Mouse (Mus musculus) cerebellum, adult 9-11 months (tissue): Measurements from ENCODE around the gene Prkca.
"Not testable (repeated sequence)": the region's sequence is repeated elsewhere in the genome, so short reads cannot be mapped to it uniquely, and the experiment has no call there.

ENCODE experiments used
- DNase-seq: peaks from one replicate; pipeline ENCODE4 v3.0.0; 2022

The Prkca gene

DNA sequence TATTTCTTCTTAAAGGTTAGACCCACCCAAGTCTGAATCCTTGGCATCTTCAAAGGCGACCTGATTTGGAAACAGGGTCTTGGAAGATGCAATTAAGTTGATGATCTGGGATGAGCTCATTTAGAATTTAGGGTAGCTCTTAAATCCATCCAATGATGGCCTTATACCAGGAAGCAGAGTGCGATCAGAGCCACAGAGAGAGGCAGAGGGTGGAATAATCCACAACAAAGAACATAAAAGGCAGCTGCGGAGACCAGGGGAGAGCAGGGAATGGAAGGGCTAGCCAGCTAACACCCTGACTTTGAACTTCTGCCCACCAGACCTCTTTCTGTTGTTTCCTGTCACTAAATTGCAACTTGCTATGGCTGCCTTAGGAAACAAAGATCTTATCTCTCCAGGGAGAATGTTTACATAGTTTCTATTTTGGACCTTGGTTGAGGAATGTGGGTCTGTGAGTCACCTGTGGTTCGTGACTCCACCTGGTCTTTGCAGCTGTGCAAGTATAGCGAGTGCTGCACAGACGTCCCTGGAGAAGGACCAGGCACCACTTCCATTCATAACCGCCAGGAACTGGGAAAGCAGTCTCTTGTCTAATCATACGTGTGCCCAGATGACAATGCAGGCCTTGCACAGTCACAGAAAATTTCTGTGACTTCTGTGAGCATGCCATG lies 242.3 kb downstream of the Prkca start:
- DNase-seq: no peak

DNA sequence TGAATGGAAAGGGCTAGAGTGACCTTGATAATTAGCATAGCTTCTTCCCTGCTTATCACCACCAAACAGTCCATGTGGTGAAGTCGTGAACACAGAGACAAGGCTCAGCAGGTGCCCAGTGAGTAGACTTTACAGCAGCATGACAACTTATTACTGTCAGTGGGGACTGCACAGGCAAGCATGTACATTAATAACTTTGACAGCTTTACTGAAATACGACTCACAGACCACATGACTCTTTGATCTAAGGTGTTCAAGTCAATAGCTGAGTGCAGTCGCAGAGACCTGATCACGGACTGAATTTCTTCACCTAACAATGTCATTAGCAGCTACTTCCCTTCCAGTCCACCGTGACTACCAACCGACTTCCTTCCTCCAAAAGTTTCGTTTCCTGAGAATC lies 245.4 kb downstream of the Prkca start:
- DNase-seq: no peak

DNA sequence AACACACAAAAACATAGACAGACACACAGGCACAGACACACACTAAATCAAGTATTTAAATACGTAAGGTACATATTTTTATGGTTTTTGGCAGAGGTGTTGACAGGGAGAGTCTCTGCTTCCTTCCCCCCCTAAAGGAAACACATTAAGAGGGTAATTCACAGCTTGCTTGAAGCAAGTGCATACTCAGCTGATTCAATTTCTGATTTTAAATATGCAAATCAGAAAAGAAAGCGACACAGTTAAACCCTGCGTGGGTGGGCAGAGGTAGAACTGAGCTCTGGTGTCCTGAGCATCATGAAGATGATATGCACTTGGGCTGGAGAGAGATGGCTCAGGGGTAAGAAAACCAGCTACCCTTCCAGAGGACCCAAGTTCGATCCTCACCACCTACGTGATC lies 248.9 kb downstream of the Prkca start:
- DNase-seq: no peak

DNA sequence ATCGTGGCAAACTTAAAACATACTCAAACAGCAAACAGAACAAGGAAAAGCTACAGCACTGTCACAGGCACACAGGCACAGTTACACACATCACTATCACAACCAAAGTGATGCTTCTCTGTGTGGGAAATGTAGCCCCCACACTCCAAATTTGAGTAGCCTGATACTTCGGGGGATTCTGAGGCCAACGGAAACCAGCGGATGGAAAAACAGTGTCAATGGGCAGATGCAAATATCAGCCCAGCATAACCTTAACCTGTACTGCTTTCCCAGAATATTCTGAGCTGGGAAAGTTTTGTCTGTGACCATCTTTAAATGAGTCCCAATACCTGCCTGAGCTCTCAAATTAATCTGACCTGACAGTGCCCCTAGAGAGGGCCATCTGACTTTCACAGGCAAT lies 250.5 kb downstream of the Prkca start:
- DNase-seq: no peak

DNA sequence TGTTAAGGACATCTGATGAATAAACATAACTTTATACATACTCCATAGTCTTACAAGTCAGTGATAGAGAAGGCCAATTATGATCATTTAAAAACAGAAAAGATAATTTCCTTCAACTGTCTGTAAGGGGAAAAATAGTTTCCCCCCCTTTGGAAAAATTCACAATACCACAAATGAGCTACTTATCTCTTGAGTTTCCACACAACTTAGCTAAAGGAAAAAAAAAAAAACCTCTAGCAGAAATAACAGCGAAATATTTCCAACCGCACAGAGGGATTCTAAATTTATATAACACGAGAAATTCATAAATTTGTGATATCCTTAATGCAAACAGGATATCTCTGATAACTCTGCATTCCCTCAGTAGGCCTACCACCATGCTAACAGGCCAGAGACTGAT lies 252.5 kb downstream of the Prkca start:
- DNase-seq: no peak

DNA sequence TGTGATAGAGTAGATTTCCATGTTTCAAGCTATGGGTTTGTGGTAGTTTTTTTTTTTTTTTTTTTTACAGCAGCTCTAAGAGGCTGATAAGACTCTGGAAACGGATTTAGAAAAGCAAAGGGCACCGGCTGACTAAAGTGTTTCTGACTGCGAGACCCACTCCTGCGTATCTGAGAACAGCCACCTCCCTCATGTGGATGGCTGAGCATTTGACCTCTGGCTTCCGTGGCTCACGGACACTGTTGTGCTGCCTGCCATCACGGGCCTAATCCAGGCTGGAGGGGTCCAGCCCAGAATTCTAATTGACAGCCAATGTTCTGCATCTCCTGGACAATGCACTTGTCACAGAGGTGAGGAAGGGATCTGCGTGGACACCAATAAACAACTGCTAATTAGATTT lies 253.0 kb downstream of the Prkca start:
- DNase-seq: no peak

DNA sequence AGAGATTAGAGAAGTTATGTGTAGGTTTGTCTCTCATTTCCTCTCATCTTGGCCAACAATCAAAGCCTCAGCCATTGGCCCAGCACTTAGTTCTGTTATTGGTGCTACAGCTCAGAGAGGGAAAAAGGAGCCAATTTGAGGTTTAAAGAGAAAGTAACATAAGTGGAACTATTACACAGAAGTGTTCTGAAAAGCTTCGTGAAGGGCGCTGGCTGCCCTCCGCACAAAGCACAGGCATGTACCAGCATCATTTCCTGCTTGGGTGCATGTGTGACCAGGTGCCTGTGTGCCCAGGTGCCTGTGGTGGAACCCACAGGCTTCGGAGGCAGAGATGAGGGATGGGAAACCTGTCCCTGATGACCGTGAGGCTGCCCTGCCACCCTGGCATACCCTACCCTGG lies 255.7 kb downstream of the Prkca start:
- DNase-seq: no peak

DNA sequence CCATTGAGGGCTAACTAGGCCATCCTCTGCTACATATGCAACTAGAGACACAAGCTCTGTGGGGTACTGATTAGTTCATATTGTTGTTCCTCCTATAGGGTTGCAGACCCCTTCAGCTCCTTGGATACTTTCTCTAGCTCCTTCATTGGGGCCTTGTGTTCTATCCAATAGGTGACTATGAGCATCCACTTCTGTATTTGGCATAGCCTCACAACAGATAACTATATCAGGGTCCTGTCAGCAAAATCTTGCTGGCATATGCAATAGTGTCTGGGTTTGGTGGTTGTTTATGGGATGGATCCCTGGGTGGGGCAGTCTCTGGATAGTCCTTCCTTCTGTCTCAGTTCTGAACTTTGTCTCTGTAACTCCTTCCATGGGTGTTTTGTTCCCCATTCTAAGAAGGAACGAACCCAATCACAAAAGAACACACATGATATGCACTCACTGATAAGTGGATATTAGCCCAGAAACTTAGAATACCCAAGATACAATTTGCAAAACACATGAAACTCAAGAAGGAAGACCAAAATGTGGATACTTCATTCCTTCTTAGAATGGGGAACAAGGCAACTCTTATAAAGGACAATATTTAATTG lies 256.5 kb downstream of the Prkca start:
- not testable (repeated sequence) for DNase-seq

DNA sequence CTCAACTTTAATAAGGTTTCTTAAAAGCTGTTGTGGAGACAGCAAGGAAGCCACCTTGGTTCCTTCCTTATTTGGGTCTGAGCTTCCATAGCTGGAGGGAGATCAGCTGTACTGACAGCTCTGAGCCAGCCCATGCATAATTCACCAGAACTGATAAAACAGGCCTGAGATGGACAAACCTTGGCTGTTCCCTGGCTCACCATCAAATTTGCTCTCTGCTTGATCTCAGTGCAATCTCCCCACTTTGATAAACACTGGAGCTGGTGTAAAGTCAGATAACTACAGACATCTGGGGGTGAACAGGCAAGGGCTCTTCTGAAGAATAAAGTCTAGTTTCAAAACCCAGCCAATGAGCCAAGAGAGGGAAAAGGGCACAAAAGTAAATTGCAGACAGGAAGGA lies 261.1 kb downstream of the Prkca start:
- no peak for DNase-seq

DNA sequence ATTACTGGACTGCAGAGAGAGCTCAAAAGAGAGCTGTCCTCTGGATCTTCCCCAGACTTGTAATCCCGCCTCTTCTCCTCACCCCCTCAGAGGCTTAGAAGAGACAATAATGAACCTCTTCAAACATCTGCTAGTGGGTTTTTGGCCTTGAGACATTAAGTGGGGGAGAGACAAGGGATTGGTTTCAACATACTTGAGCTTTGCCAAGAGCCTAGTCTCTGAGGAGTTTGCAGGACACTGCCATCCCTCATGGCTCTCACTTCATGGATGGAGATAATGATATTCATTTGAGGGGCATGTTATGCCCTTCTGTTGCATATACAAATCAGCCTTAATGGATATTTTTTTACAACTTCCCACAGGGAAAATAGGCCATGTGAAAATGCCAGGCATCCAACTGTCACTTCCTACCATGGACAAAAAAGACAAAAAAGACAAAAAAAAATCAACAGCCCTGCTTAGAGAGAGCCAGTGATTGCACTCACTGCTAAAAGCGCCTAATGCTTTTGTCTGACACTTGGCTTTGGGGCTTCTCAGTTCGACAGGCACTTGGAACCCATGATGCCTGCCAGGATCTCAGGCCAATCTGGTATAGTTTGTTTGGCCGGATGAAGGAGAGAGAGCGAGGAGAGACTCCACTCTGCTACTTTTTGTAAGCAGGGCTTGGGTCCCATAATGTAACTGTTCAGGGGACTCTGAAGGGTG lies 263.6 kb downstream of the Prkca start:
- DNase-seq: peak; percentile 5

DNA sequence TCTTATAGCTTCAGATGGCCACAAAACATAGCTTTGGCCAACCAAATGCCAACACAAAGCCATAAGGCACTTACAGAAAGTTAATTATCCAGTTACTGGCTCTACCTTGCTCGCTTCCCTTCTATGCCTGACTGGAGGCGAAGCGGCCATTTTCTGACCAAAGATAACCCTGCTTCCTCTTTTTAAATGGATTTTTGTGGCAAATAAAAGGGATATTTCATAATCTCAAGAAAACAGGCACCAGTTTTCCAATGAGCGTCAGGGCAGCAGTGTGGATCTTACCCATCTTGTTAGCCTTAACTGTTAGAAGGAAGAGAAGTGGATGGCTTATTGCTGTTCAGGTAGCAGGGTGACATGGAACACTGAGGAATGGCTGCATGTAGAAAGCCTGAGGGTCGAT lies 264.3 kb downstream of the Prkca start:
- DNase-seq: no peak

DNA sequence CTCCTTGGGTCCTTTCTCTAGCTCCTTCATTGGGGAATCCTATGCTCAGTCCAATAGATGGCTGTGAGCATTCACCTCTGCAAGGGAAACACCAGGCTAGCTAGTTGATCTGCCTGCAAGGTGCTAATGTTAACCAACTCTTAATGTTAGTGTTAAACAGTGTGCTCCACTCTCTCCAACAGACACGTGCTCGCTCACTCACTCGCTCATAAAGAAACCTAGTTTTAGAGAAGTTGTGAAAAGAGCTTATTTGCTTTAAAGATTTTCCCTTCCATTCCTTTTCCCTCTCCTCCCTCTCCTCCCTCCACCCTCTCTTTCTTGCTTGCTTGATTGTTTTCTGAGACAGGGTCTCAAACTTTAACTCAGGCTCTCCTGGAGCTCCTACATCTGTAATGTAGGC lies 266.2 kb downstream of the Prkca start:
- DNase-seq: no peak

DNA sequence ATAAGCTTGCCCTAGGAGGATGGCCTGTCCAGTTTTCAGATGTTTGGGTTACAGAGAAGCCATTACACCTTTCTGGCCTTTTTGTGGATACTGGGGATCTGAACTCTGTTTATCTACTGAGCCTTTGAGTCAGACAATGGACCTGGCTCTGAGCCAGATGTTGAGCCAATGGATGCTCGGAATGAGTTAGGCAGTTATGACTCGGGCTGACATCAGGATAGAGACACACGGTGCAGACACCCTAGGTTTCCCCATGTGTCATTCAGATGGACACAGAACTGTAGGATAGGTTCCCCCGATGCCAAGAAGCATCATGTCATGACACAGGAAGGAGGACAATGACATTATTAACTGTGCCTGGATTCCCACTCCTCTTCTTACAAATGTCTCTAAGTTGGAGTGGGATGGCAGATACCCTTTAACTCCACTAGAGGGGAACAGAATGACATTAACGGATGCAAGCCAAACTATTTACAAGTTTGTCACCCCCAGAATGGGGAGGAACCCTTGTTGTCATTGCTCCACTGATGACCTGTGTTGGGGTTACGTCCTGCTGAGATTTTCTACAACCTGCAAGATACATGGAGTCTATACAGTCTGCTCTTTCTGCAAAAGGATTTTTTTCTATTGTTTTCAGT lies 271.0 kb downstream of the Prkca start:
- DNase-seq: no peak

DNA sequence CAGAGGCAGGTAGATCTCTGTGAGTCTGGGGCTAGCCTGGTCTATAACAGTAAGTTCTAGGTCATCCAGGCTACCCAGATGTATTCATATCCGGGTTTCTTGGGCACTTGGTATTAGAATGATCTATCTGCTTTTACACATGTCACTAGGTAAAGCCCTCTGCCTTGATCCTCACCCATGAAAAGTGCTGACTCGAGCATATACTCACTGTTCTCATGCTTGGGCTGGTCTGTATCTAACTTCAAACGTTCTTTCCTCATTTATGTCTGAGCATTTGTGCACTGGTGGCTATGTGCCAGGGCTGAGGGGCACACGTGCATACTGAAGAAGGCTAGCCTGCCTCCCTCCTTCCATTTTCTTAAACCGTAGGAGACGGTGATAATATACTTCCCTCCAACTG lies 272.5 kb downstream of the Prkca start:
- DNase-seq: no peak

DNA sequence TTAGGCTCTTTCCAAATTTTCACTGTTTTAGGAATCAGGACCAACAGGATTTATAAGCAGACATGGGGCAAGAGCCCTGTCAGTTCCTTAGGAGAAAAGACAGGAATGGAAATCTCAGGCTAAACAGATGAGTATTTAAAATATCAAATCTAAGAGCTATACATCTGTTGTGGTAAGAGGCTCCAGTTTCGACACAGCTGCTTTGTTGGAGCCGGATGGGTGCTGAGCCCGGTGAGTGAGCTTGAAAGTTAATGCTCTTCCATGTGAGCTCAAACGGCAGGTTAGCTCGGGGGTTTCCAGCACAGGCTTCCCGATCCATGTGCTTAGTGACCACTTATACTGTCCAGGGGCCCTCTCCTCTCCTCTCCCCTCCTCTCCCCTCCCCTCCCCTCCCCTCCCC lies 273.7 kb downstream of the Prkca start:
- DNase-seq: no peak

DNA sequence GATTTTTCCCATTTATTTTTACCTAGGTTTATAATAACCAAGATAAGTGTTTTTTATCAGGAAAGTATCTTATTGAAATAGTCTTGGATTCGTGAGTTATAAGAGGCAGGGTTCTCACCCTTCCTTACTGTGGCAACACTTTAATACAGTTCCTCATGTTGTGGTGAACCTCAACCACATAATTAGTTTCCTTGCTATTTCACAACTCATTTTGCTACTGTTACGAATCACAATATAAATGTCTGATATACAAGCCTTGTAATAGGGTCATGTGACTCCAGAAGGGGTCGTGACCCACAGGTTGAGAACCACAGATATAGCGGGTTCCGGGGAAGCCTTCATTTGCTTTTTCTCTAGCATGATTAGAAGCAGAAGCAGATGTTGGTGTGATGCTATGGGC lies 275.3 kb downstream of the Prkca start:
- no peak for DNase-seq

DNA sequence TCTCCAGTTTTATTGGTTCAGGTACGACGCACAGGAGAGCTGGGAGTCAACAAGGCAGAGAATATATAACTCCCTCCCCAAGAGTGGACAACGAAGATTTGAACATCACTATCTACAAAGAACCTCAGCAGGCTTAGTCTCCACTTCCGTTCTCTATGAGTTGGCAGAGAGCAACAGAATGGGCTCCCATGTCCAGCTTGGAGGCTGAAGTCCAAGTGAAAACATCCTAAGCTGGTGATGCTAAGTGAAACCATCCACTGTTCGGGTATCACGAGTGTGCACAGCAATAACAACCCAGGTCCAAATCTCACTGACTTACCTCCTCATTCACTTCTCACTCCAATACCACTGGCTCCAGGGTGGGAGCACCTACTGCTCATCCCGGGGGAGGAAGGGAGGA lies 276.6 kb downstream of the Prkca start:
- DNase-seq: no peak

DNA sequence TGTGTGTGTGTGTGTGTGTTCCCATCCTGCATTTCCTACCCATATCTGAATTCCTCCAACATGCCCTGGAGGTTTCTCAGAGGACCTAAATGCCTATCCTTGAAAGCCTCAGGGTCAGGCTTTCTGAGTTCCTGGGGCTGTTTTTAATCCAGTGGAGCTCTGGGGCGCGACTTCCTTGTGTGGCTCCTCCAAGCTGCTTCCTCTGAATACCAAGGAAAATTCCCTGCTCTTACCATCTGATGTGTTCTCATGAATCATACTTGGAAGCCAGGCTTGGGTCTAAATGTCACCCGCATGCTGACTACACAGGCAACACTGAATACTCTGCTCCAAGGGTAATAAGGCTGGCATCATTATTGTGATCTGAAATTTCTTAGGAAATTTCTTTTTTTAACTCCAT lies 279.3 kb downstream of the Prkca start:
- DNase-seq: no peak

DNA sequence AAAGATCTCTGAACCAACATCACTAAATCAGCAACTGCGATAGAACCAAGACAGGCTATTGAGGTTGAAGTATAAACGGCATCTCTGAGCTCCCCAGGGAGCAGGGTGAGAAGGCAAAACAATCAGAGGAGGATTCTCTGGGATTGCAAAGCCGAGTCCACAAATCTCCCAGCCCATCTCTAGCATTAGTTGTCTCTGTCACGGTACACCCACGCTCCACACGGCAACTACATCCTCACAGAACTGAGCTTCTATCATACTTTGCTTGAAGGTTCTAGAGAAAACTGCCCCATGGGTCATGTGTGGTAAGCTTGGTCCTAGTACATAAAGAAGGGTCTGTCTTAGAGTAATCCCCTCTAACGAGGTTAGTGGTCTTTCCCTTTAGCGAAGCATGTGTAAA lies 280.6 kb downstream of the Prkca start:
- DNase-seq: no peak

DNA sequence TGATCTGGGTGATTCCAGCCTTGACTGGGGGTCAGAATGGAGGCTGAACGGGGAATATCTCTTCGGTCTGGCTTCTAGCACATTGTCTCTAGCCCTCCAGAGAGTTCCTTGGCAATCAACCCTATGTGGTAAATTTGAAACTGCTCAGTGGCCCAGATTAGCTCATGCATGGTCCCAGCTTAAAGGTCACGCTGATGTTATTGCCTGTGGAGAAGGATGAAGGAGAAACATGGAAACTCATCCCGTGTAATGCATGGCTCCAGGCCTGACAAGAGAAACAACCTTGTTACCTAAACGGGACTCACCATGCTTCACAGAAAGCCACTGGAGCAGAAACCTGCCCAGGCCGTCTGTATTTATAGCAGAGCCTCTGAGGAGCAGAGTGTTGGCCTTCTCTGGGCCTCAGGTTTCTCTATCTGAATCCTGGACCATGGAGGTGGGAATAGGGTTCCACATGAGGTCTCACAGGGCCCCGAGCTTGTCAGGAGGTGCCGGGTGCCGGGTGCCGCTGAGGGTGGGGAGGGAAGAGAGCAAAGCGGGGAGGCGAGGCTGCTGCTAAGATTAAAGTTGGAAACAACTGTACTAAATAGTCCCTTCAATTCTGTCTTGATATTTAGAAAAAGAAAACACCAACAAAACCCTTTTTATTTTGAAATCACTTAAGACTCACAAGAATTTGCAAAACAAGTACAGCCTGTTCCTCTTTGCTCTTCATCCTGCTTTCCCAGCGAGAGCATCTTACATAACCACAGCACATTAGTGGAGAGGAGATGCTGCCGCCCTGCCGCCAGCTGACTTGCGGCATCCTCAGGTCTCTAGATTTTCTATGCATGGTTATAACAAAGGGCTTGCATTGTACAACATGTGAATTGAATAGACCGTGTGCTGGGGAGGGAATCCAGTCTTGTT lies 281.9 kb downstream of the Prkca start:
- no peak for DNase-seq

DNA sequence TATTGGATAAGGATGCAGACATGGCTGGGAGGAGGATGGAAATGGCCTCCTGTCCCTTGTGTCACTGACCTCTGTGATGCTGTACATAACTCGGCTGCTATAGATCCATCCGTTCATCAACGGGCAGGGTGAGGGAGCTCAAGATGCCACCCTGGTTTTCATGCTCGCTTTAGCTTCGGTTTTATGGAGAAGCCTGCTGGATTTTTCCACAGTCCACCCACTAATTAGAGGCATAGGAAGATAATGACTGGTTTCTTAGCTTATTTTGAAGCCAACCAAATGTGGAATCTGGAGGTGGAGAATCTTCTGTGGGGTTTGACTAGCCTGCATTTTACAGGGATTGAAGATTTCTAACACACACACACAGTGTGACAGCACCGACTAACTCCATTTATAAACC lies 286.6 kb downstream of the Prkca start:
- no peak for DNase-seq

DNA sequence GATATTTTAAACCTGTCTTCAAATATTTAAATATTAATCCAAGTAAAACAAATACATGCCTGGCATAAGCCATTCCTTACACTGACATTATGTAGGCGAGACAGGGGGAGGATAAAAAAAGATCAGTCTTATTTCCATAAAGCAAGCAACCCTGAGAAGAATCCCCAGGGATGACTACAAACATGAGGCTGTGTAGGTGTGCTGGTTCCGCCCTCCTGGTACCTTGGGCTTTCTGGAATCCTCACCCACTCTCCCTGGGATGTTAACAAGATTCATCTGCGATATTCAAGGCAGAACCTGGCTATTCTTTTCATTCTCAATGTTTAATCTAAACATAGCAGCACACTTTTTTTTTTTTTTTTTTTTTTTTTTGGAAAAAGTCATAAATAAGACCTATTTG lies 289.1 kb downstream of the Prkca start:
- no peak for DNase-seq

DNA sequence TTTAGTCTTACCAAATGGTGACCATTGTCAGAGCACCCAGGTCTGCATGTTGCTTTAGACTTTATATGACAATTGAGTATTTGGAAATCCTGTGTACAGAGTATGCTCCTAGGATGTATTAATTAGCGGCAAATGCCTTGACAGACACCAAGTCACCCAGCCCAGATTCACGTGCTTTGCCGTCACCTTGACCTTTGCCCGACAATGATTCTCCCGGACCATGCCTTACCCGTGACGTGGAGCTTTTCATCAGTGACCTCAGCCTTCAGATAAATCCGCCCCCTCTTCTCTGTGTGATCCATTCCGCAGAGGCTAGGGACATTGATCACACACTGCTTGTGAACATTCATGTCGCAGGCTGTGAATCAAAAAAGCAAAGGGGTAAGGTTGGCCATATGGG lies 290.0 kb downstream of the Prkca start:
- DNase-seq: no peak
